Mouse (Mus musculus) lung, embryonic 15.5 days (tissue): ENCODE measurements around the gene Galns. TPM values are rescaled to one million over a fixed set of nuclear protein-coding genes. Genes with fewer than 3 reads are reported as not detected.
"Not testable (repeated sequence)": the region's sequence is repeated elsewhere in the genome, so short reads cannot be mapped to it uniquely, and the experiment has no call there.

ENCODE experiments used
- ATAC-seq: fragments of 200-750 bp; cut with Nextera tagmentation; 2 replicates; pipeline ENCODE4 v1.8.0; 2017; ENCODE audit warnings: moderate number of reproducible peaks, borderline replicate concordance; ENCODE audit not compliant: low FRiP score, low TSS enrichment; ENCODE audit errors: extremely low read depth
- H3K27ac ChIP-seq: fragments of 300-500 bp; sonication (generic); 2 replicates; pipeline ENCODE4 v1.5.1; 2015; ENCODE audit warnings: moderate library complexity, mild to moderate bottlenecking, inconsistent platforms
- H3K27me3 ChIP-seq: fragments of 300-500 bp; sonication (generic); 2 replicates; pipeline ENCODE4 v1.6.1; 2015; ENCODE audit warnings: inconsistent platforms
- H3K36me3 ChIP-seq: fragments of 300-500 bp; sonication (generic); 2 replicates; pipeline ENCODE4 v1.6.1; 2015; ENCODE audit warnings: inconsistent platforms
- H3K4me1 ChIP-seq: fragments of 300-500 bp; sonication (generic); 2 replicates; pipeline ENCODE4 v1.6.1; 2015; ENCODE audit warnings: inconsistent platforms
- H3K4me2 ChIP-seq: fragments of 300-500 bp; sonication (generic); 2 replicates; pipeline ENCODE4 v1.6.1; 2015; ENCODE audit warnings: inconsistent platforms, mild to moderate bottlenecking, moderate library complexity
- H3K4me3 ChIP-seq: fragments of 300-500 bp; sonication (generic); 2 replicates; pipeline ENCODE4 v1.5.1; 2015; ENCODE audit warnings: mild to moderate bottlenecking, inconsistent platforms
- H3K9ac ChIP-seq: fragments of 300-500 bp; sonication (generic); 2 replicates; pipeline ENCODE4 v1.6.1; 2015; ENCODE audit warnings: inconsistent platforms
- H3K9me3 ChIP-seq: fragments of 300-500 bp; sonication (generic); 2 replicates; pipeline ENCODE4 v1.6.1; 2016; ENCODE audit warnings: inconsistent platforms
- WGBS: fragments of 180-500 bp; shearing (Covaris S2); methylation state at CpG from one replicate; pipeline ENCODE4 v1.1.7; 2015; 5-methylcytosine and 5-hydroxymethylcytosine counted together
- polyA plus RNA-seq: library from polyadenylated mRNA; unstranded; fragments of >200 nt; fragmentation: Nextera tagmentation; extraction: Ambion mirVana; gene quantifications from 2 replicates; pipeline ENCODE4 v1.2.1, GENCODE M21; 2015

Galns gene
- polyA plus RNA-seq, 1 experiment from 2014 or later: 13.5 TPM

DNA sequence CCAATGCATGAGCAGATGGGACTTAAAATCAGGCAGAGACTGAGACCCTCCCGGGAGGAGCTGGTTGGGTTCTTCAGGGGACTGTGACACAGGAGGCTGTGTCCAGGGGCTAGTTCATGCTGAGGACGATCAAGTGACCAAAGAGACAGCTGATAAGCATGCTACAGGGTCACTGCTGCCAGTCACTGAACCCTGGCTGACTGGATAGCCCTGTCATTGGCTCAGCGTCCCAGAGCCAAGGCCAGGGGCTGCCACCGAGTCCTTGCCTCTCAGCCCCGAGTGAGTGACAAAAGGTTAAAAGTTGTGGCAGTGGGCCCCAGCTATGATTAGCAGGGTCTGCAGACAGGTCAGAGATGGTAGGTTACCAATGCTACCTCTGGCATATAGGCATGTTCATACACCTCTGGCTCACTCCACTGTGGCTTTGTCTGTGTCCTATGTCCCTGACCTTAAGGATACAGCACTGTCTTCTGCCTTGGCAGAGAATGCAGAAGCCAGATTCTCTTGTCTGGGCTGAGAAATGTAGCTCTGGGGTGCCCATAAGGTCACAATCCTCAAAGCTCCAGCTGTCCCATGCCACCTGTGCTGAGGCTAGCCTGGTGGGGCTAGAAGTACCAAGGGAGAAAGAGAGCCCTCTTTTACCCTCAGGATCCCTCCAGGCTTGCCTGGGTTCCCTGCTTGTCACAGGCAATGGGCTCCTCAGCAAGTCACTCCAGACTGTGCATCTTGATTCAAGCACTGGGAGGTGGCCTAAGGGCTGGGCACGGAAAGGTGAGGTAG is 33.1 kb upstream of the Galns start:
- no peak for ATAC-seq
- Histone ChIP-seq H3K4me3 (no peak overlapping the region), H3K27me3 (0 out of 2 replicates have a peak, but pooled peaks cover 6% of the 10 kb centered on the region), H3K4me2 (no peak overlapping the region), H3K36me3 (0 out of 2 replicates have a peak, but pooled peaks cover 7% of the 10 kb centered on the region), H3K27ac (no peak overlapping the region), H3K9ac (no peak overlapping the region), H3K4me1 (peaks cover 30% of the 10 kb centered on the region), H3K9me3 (no peaks in the 10 kb centered on the region)
- 64% methylated on average over 6 of the region's 6 CpGs for WGBS

DNA sequence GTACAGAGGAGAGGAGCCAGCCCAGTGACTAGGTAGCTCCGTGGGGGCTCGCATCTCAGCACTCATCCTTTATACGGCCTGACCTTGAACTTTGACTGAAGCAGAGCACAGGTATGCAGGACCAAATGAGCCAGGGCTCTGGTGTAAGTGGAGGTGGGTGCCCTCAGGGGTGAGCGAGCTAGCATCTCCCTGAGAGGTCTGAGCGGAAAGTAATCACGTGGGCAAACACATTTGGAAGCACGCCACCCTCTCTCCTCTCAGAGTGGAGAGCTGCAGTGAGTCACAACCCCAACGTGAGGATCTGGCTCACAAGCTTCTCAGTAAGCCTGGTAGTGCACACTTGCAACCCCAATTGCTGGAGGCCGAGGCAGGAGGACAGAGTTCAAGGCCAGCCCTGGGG is 30.8 kb upstream of the Galns start:
- H3K4me1 ChIP-seq: peaks cover 44% of the 10 kb centered on the region
- H3K4me2 ChIP-seq: no peak overlapping the region
- no peak overlapping the region for H3K27ac ChIP-seq
- no peak overlapping the region for H3K4me3 ChIP-seq
- H3K36me3 ChIP-seq: no peaks in the 10 kb centered on the region
- no peak for ATAC-seq
- 46% methylated on average over 9 of the region's 9 CpGs for whole genome bisulfite sequencing
- no peak overlapping the region for H3K9ac ChIP-seq
- no peaks in the 10 kb centered on the region for H3K9me3 ChIP-seq
- H3K27me3 ChIP-seq: 0 out of 2 replicates have a peak, but pooled peaks cover 6% of the 10 kb centered on the region

- Histone ChIP-seq H3K36me3 (no peaks in the 10 kb centered on the region), H3K9ac (no peak overlapping the region), H3K9me3 (no peaks in the 10 kb centered on the region), H3K4me1 (peaks cover 50% of the 10 kb centered on the region), H3K27ac (no peak overlapping the region), H3K27me3 (0 out of 2 replicates have a peak, but pooled peaks cover 6% of the 10 kb centered on the region), H3K4me3 (no peak overlapping the region), H3K4me2 (no peak overlapping the region)
- 58% methylated on average over 15 of the region's 15 CpGs for WGBS
- no peak for ATAC-seq
Measured at GRCm38 (mm10) chr8:122641406-122641805, 30.1 kb upstream of the Galns start.

- no peak overlapping the region for H3K4me2 ChIP-seq
- H3K4me3 ChIP-seq: no peak overlapping the region
- peaks cover 50% of the 10 kb centered on the region for H3K4me1 ChIP-seq
- no peak overlapping the region for H3K9ac ChIP-seq
- 0 out of 2 replicates have a peak, but pooled peaks cover 6% of the 10 kb centered on the region for H3K27me3 ChIP-seq
- ATAC-seq: no peak
- H3K27ac ChIP-seq: no peak overlapping the region
- H3K9me3 ChIP-seq: no peaks in the 10 kb centered on the region
- H3K36me3 ChIP-seq: no peaks in the 10 kb centered on the region
- WGBS: 80% methylated on average over 4 of the region's 4 CpGs
Measured at GRCm38 (mm10) chr8:122640825-122641224, 29.6 kb upstream of the Galns start.

DNA sequence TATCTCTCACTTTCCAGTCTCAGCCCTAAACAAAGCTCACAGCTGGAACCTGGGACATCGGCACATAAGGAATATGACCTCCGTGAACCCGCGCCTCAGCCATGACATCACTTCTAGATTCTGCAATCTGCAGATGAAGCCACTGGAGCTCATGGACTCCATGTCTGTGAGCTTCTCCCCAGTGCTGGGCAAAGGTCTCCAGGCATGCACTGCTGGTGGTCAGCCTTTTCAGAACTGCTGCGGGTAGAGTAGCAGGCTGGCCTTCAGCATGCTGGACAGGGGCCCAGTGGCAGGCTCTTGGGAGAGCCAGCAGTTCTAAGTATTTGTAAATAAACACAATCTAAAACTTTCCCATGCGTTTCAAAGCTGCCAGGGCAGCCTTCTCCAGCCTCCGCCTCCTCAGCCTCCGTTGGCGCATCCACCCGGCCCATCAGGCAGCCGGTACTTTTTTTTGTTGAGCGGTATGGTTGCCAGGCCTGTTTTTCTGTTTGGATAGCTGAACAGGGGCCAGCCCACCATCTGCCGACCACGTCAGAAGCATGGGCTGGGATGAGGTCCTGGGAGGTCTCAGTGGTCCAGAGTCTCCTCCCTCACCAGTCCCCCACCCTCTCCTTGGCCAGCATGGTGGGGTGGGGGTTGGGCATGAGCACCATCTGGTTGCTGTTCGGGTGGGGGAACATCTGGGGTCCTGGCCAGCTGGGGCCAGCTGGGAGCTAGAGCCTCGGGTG is 28.4 kb upstream of the Galns start:
- Histone ChIP-seq H3K4me1 (peaks cover 50% of the 10 kb centered on the region), H3K27ac (peak overlapping the region; percentile 26), H3K27me3 (no peaks in the 10 kb centered on the region), H3K9ac (no peak overlapping the region), H3K9me3 (no peaks in the 10 kb centered on the region), H3K4me3 (no peak overlapping the region), H3K4me2 (0 out of 2 replicates have a peak overlapping the region, but pooled peaks have one; percentile 6), H3K36me3 (peaks cover 3% of the 10 kb centered on the region; the same call in 1 of the 2 replicates)
- ATAC-seq: peak; percentile 84
- WGBS: 19% methylated on average over 16 of the region's 16 CpGs

DNA sequence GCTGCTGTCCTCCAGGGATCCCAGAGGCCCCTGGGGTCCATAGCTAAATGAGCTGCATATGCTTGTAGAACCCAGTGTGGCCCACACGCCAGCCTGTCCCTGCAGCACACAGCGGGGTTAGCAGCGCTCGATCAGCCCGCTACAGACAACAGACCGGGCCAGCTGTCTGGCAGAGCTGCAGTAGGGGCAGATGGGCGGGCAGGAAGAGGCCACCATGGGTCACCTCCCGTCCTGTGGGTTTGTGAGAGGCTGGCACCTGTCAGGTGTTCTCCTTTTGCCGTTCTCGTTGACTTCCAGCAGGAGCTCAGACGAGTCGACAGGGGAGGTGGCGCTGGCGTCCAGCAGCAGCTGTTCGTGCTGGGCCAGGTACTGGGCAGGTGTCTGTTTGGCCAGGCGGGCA is 27.3 kb upstream of the Galns start:
- 75% methylated on average over 16 of the region's 16 CpGs for WGBS
- no peak overlapping the region for H3K9ac ChIP-seq
- H3K4me2 ChIP-seq: no peak overlapping the region
- H3K27me3 ChIP-seq: no peaks in the 10 kb centered on the region
- H3K4me1 ChIP-seq: peaks cover 50% of the 10 kb centered on the region
- H3K27ac ChIP-seq: no peak overlapping the region
- H3K36me3 ChIP-seq: peaks cover 6% of the 10 kb centered on the region; the same call in 1 of the 2 replicates
- ATAC-seq: no peak
- no peak overlapping the region for H3K4me3 ChIP-seq
- no peaks in the 10 kb centered on the region for H3K9me3 ChIP-seq

- H3K4me1 ChIP-seq: peaks cover 46% of the 10 kb centered on the region
- no peak overlapping the region for H3K4me2 ChIP-seq
- no peaks in the 10 kb centered on the region for H3K27me3 ChIP-seq
- no peaks in the 10 kb centered on the region for H3K9me3 ChIP-seq
- H3K9ac ChIP-seq: no peak overlapping the region
- no peak for ATAC-seq
- no peak overlapping the region for H3K27ac ChIP-seq
- no peak overlapping the region for H3K4me3 ChIP-seq
- WGBS: 83% methylated on average over 9 of the region's 9 CpGs
- H3K36me3 ChIP-seq: peaks cover 7% of the 10 kb centered on the region; the same call in 1 of the 2 replicates
Measured at GRCm38 (mm10) chr8:122637230-122637629, 26.0 kb upstream of the Galns start.

DNA sequence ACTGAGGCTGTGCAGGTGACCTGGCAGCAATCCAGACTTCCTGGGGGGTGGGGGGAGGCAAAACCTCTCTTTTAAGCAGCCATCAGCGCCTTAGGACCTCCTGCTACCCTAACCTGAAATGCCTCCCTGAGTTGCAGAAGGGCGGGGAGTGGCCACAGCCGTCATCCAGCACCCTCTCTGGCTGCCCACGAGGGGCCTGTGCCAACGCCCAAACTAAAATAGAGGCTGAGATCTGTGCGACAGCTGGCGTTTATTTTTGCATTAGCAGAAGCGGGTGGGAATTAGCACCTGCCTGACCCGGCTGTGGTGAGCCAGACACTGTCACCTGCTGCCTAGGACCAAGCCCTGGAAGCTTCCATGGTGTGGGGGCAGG is 25.5 kb upstream of the Galns start:
- WGBS: 38% methylated on average over 9 of the region's 9 CpGs
- Histone ChIP-seq H3K4me1 (peaks cover 42% of the 10 kb centered on the region), H3K36me3 (peaks cover 7% of the 10 kb centered on the region; the same call in 1 of the 2 replicates), H3K9ac (no peak overlapping the region), H3K9me3 (no peaks in the 10 kb centered on the region), H3K4me3 (no peak overlapping the region), H3K27ac (no peak overlapping the region), H3K4me2 (no peak overlapping the region), H3K27me3 (no peaks in the 10 kb centered on the region)
- no peak for ATAC-seq

DNA sequence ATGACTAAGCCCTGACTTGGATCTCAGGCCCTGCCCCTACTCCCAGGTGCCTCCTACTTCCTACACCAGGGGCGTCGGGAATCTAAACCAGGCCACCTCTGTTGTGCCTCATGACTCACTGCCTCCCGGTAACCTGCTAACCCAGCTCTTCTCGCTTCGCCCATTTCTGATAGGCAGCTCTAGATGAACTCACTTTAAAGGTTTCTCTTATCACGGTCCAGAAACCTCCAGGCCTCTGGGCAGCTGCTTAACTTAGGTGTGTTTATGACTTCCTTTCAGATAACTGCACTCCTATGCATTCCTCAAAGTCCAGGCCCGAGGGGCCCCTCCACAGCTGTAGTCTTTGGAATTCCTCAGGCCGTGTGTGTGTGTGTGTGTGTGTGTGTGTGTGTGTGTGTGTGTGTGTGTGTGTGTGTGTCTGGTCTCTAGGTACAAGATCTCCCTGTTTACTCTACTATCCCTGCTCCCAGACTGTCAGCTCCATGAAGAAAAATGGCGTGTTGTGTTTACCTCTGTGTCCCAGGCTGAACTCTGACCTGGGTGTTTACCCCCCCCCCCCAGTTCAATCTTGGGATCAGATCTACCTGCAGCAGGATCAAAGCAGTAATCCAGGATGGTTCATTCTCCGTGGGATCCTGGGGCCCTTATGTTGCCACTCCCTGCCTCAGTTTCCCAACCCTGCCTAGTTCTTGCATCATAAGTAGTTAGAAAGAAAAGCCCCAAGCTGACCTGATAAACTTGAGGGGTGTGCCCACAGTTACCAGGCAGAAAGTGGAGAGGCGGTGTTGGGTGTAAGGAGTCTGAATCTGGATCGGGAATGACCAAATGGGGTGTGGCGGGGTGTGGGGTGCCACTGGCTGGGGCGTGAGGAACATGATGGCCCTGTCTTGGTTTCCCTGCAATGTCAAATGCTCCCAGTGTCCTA is 24.9 kb upstream of the Galns start:
- WGBS: 41% methylated on average over 14 of the region's 14 CpGs
- Histone ChIP-seq H3K9ac (no peak overlapping the region), H3K36me3 (peaks cover 7% of the 10 kb centered on the region; the same call in 1 of the 2 replicates), H3K27ac (no peak overlapping the region), H3K27me3 (no peaks in the 10 kb centered on the region), H3K4me3 (no peak overlapping the region), H3K4me1 (peaks cover 35% of the 10 kb centered on the region), H3K4me2 (no peak overlapping the region), H3K9me3 (no peaks in the 10 kb centered on the region)
- no peak for ATAC-seq

GRCm38 (mm10) chr8:122633205-122633604 is 21.9 kb upstream of the Galns start:
- H3K9ac ChIP-seq: no peak overlapping the region
- 88% methylated on average over 14 of the region's 14 CpGs for WGBS
- no peak overlapping the region for H3K4me3 ChIP-seq
- H3K9me3 ChIP-seq: no peaks in the 10 kb centered on the region
- no peak overlapping the region for H3K4me2 ChIP-seq
- 0 out of 2 replicates have a peak, but pooled peaks cover 3% of the 10 kb centered on the region for H3K27me3 ChIP-seq
- ATAC-seq: no peak
- H3K36me3 ChIP-seq: peaks cover 7% of the 10 kb centered on the region; the same call in 1 of the 2 replicates
- H3K4me1 ChIP-seq: peaks cover 13% of the 10 kb centered on the region; the same call in 1 of the 2 replicates
- H3K27ac ChIP-seq: no peak overlapping the region

GRCm38 (mm10) chr8:122632134-122632533 is 20.9 kb upstream of the Galns start:
- not testable (repeated sequence) for ATAC-seq, H3K36me3 ChIP-seq, H3K27me3 ChIP-seq, H3K9ac ChIP-seq, H3K4me2 ChIP-seq, H3K4me3 ChIP-seq, H3K9me3 ChIP-seq, H3K27ac ChIP-seq
- peaks cover 10% of the 10 kb centered on the region; the same call in 1 of the 2 replicates for H3K4me1 ChIP-seq
- 65% methylated on average over 3 of the region's 3 CpGs for WGBS
